Mouse (Mus musculus) E14TG2a.4 (cell line): ENCODE measurements around the gene Mbtps2.

Experiments used
- CTCF ChIP-seq: conservative IDR thresholded peaks from 2 replicates; pipeline ENCODE4 v1.5.1; 2014; ENCODE audit warnings: low read length
- POU5F1 ChIP-seq: IDR thresholded peaks from 2 replicates; pipeline ENCODE4 v1.6.1; 2014; ENCODE audit warnings: low read length, borderline replicate concordance

GRCm38 (mm10) chrX:157612894-157613293, 14.4 kb upstream of the Mbtps2 start:
- no peak for TF ChIP-seq CTCF
- TF ChIP-seq POU5F1, result no peak
